Mouse (Mus musculus): ENCODE measurements around the gene Rcn3. TPM values are rescaled to one million over a fixed set of nuclear protein-coding genes. Genes with fewer than 3 reads are reported as not detected.

The Rcn3 gene
- total and polyA plus RNA-seq, 2 experiments from 2014 or later = 24.2 to 31.9 TPM

DNA sequence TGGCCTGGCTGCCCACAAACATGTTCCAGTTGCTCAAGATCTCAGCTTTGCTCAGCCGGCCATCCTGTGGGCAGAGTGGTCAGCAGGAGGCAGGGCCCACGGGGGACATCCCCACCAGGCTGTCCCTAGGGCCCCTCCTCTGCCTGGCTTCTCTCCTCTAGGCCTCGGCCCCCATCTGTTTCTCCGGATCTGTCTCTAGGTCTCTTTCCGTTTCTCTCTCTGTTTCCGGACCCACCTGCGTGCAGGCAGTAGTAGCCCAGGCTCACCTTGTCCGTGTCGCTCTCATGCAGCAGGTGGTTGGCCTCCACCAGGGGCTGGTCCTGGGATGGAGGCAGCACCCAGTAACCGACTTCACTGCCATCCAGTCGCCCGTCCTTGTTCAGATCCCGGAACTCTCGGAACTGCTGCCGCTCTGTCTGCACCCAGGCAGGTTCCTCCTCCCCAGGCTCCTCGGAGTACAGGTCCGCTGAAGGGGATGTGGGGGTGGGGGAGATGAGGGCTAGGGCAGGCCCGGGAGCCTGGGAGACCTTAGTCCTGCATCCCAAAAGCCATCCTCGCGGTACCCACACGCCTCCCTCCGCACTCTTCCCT, 8.6 kb downstream of the Rcn3 start:
- no peaks in the 10 kb centered on the region for H3K4me1 ChIP-seq (ENCODE audit: insufficient read depth, low read length)
- H3K27ac ChIP-seq (ENCODE audit: low read depth, low read length) = no peak overlapping the region
- WGBS = 85% methylated on average over 22 of the region's 22 CpGs
- H3K27me3 ChIP-seq (ENCODE audit: insufficient read depth, low read length) = no peaks in the 10 kb centered on the region
- no peak for TF ChIP-seq CTCF (IDR thresholded peaks at IDR 0.05)
- H3K9me3 ChIP-seq (ENCODE audit: low read length) = no peaks in the 10 kb centered on the region
- no peak overlapping the region for H3K9ac ChIP-seq (replicated peaks; ENCODE audit: low read length, poor library complexity, severe bottlenecking)
- H3K36me3 ChIP-seq (ENCODE audit: insufficient read depth, low read length) = no peaks in the 10 kb centered on the region
- ATAC-seq (ENCODE audit: low FRiP score) (no peak), DNase-seq (ENCODE audit: low spot score) (no peak)
- H3K4me2 ChIP-seq (ENCODE audit: low read depth, low read length, poor library complexity, severe bottlenecking) = no peak overlapping the region
- H3K4me3 ChIP-seq (ENCODE audit: low read depth, low read length) = no peak overlapping the region

DNA sequence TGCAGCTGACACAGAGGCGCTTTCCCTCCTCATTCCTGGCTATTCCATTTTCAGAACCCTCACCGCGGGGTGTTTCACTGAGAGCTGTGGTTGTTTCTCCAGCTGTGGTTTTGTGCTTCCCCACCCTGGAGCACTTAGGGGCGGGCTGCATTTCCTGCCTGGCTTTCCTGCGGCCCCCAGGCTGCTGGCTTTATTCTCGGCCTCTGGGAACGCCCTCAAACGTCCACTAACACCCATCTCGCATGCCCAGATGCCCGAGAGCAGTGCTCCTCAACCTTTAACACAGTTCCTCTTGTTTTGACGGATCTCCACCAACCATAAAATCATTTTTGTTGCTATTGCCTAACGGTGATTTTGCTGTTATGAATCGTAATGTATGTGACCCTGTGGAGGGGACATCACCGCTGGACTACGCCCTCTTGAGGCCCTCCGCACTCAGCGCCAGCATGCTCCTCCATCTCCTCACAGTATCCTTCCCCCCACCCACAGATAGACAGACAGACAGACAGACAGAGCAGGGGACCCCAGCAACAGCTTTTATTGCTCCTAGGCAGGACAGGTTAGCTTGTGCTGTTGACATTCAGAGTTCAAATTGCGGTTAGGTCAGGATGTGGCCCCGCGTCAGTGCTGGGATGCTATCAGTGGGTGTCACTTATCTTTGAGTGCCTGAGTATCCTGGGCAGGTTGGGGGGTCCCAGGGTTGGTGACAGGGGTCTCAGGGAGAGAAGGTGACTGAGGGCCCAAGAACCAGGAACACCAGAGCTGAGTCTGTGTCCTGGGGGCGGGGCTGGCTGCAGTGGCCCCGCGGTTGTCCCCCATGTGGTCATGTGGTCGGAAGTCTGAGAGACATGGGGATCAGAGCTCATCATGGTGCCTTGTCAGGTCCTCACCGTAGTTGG, 9.4 kb downstream of the Rcn3 start:
- H3K27ac ChIP-seq (ENCODE audit: low read depth, low read length) = no peak overlapping the region
- peak; percentile 4 for DNase-seq (ENCODE audit: low spot score)
- H3K27me3 ChIP-seq (ENCODE audit: insufficient read depth, low read length) = no peaks in the 10 kb centered on the region
- H3K4me3 ChIP-seq (ENCODE audit: low read depth, low read length) = no peak overlapping the region
- TF ChIP-seq CTCF (IDR thresholded peaks at IDR 0.05) = 0 out of 2 replicates have a peak, but pooled peaks have one; percentile 10
- no peaks in the 10 kb centered on the region for H3K36me3 ChIP-seq (ENCODE audit: insufficient read depth, low read length)
- no peak for ATAC-seq (ENCODE audit: low FRiP score)
- no peaks in the 10 kb centered on the region for H3K9me3 ChIP-seq (ENCODE audit: low read length)
- no peak overlapping the region for H3K9ac ChIP-seq (replicated peaks; ENCODE audit: low read length, poor library complexity, severe bottlenecking)
- H3K4me1 ChIP-seq (ENCODE audit: insufficient read depth, low read length) = no peaks in the 10 kb centered on the region
- WGBS = 71% methylated on average over 25 of the region's 25 CpGs
- no peak overlapping the region for H3K4me2 ChIP-seq (ENCODE audit: low read depth, low read length, poor library complexity, severe bottlenecking)

DNA sequence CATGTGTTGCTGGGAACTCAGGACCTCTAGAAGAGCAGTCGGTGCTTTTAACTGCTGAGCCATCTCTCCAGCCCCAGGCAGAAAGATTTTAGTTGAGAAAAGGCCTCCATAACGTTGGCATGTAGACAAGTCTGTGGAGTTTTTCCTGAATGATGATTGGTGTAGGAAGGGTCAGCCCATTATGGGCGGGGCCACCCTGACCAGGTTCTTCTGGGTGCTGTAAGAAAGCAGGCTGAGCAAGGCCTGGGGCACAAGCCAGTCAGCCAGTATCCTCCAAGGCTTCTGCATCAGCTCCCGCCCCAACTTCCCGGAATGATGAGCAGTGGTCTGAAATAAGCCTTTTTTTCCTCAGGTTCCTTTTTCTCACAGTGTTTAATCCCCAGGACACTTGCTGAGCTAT, 11.0 kb downstream of the Rcn3 start:
- Histone ChIP-seq H3K9me3 (ENCODE audit: low read length) (no peaks in the 10 kb centered on the region), H3K4me2 (ENCODE audit: low read depth, low read length, poor library complexity, severe bottlenecking) (no peak overlapping the region), H3K27ac (ENCODE audit: low read depth, low read length) (no peak overlapping the region), H3K4me3 (ENCODE audit: low read depth, low read length) (no peak overlapping the region), H3K9ac (replicated peaks; ENCODE audit: low read length, poor library complexity, severe bottlenecking) (no peak overlapping the region), H3K36me3 (ENCODE audit: insufficient read depth, low read length) (peaks cover 11% of the 10 kb centered on the region), H3K27me3 (ENCODE audit: insufficient read depth, low read length) (no peaks in the 10 kb centered on the region), H3K4me1 (ENCODE audit: insufficient read depth, low read length) (no peaks in the 10 kb centered on the region)
- WGBS = 44% methylated on average over 5 of the region's 5 CpGs
- ATAC-seq (ENCODE audit: low FRiP score) = no peak
- TF ChIP-seq CTCF (IDR thresholded peaks at IDR 0.05) = no peak
- DNase-seq (ENCODE audit: low spot score) = no peak

DNA sequence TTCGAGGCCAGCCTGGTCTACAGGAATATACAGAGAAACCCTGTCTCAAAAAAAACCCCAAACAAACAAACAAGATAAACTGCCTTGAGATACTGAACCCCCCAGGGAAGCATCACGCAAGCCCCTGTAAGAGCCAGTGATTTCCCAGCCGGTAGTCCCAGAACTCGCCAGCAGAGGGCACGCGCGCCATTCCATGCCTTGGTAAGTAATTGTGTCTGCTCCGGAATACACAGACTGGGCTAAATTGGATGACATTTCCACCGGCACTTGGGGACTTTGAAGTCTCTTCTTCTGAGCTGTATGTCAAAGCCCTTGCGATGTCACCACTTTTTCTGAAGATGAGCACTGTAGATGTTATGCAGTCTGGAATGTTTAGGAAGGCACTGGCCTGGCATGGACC, 12.2 kb downstream of the Rcn3 start:
- Histone ChIP-seq H3K27me3 (ENCODE audit: insufficient read depth, low read length) (no peaks in the 10 kb centered on the region), H3K27ac (ENCODE audit: low read depth, low read length) (no peak overlapping the region), H3K36me3 (ENCODE audit: insufficient read depth, low read length) (peaks cover 18% of the 10 kb centered on the region), H3K9me3 (ENCODE audit: low read length) (no peaks in the 10 kb centered on the region), H3K4me2 (ENCODE audit: low read depth, low read length, poor library complexity, severe bottlenecking) (no peak overlapping the region), H3K9ac (replicated peaks; ENCODE audit: low read length, poor library complexity, severe bottlenecking) (no peak overlapping the region), H3K4me1 (ENCODE audit: insufficient read depth, low read length) (no peaks in the 10 kb centered on the region), H3K4me3 (ENCODE audit: low read depth, low read length) (no peak overlapping the region)
- ATAC-seq (ENCODE audit: low FRiP score) (peak; percentile 28; the same call in 1 of the 2 replicates), DNase-seq (ENCODE audit: low spot score) (peak; percentile 94)
- WGBS = under 1% methylated on average over 10 of the region's 10 CpGs
- peak; percentile 96 for TF ChIP-seq CTCF (IDR thresholded peaks at IDR 0.05)

DNA sequence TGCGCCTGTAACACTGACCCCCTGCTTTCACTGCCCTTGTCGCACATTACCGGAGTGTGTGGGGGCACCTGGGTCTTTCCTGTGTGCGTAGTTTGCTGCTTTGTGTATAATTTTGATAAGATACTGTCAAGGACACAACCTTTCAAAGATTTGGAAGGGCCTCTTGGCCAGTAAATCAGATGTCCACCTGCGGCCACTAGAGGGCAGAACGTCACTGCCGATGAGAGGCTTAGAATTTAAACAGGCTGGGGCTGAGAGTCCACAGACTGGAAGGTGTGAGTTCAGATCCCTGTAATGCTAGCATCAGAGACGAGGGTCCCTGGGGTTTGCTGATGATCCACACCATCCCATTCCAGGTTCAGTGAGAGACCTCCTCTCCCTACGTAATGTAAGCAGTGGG, 13.5 kb downstream of the Rcn3 start:
- Histone ChIP-seq H3K27ac (ENCODE audit: low read depth, low read length) (no peak overlapping the region), H3K4me1 (ENCODE audit: insufficient read depth, low read length) (no peaks in the 10 kb centered on the region), H3K36me3 (ENCODE audit: insufficient read depth, low read length) (peaks cover 31% of the 10 kb centered on the region), H3K4me2 (ENCODE audit: low read depth, low read length, poor library complexity, severe bottlenecking) (no peak overlapping the region), H3K4me3 (ENCODE audit: low read depth, low read length) (no peak overlapping the region), H3K9ac (replicated peaks; ENCODE audit: low read length, poor library complexity, severe bottlenecking) (no peak overlapping the region), H3K9me3 (ENCODE audit: low read length) (no peaks in the 10 kb centered on the region), H3K27me3 (ENCODE audit: insufficient read depth, low read length) (no peaks in the 10 kb centered on the region)
- ATAC-seq (ENCODE audit: low FRiP score) = no peak
- peak; percentile 87 for TF ChIP-seq CTCF (IDR thresholded peaks at IDR 0.05)
- peak; percentile 75 for DNase-seq (ENCODE audit: low spot score)
- 38% methylated on average over 9 of the region's 9 CpGs for WGBS

DNA sequence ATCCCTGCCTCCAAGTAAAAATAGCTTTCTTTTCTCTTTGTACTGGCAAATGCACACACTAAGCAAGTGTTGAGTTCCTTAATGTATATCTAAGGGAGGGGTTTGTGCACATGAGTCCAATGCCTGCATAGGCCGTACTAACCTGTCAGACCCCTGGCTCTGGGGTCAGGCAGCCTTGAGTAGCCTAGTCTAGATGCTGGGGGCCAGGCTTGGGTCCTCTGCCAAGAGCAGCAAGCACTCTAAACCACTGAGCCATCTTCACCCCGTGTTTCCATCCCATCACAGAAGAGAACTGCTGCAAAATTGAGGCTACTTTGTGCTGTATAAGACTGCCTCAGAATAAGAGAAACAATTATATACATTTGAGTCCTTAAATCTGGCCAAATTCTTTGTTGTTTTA, 14.2 kb downstream of the Rcn3 start:
- Histone ChIP-seq H3K27me3 (ENCODE audit: insufficient read depth, low read length) (no peaks in the 10 kb centered on the region), H3K27ac (ENCODE audit: low read depth, low read length) (no peak overlapping the region), H3K4me3 (ENCODE audit: low read depth, low read length) (no peak overlapping the region), H3K4me1 (ENCODE audit: insufficient read depth, low read length) (no peaks in the 10 kb centered on the region), H3K9me3 (ENCODE audit: low read length) (no peaks in the 10 kb centered on the region), H3K9ac (replicated peaks; ENCODE audit: low read length, poor library complexity, severe bottlenecking) (no peak overlapping the region), H3K4me2 (ENCODE audit: low read depth, low read length, poor library complexity, severe bottlenecking) (no peak overlapping the region), H3K36me3 (ENCODE audit: insufficient read depth, low read length) (peaks cover 33% of the 10 kb centered on the region)
- ATAC-seq (ENCODE audit: low FRiP score) (no peak), DNase-seq (ENCODE audit: low spot score) (no peak)
- no peak for TF ChIP-seq CTCF (IDR thresholded peaks at IDR 0.05)
- 96% methylated on average over 2 of the region's 2 CpGs for WGBS
